Mouse (Mus musculus): ENCODE measurements at regions not wholly inside any gene's neighbourhood (a gene's known extent, or its start where the extent isn't known, plus 50 kb on each side); places are given as distances from the start of the nearest gene placed in this dataset.

- Histone ChIP-seq H3K27me3 (ENCODE audit: control insufficient read depth, insufficient read depth, low read length) (no peaks in the 10 kb centered on the region), H3K4me1 (ENCODE audit: control insufficient read depth, insufficient read depth, low read length) (no peaks in the 10 kb centered on the region), H3K4me2 (ENCODE audit: low read depth, low read length) (peak overlapping the region; percentile 20; the same call in 1 of the 2 replicates), H3K4me3 (replicated peaks; ENCODE audit: low read length) (no peak overlapping the region), H3K36me3 (ENCODE audit: control insufficient read depth, insufficient read depth, low read length) (no peaks in the 10 kb centered on the region), H3K9ac (ENCODE audit: low read length) (no peak overlapping the region), H3K9me3 (replicated peaks; ENCODE audit: control insufficient read depth, low read length) (no peaks in the 10 kb centered on the region), H3K27ac (ENCODE audit: low read length) (no peak overlapping the region)
- WGBS = 42% methylated on average over 29 of the region's 29 CpGs
- peak; percentile 62; the same call in 1 of the 2 replicates for ATAC-seq (ENCODE audit: insufficient read depth, low FRiP score)
Measured at GRCm38 (mm10) chr14:59075845-59076745, 66.6 kb downstream of the 1700129C05Rik start.

DNA sequence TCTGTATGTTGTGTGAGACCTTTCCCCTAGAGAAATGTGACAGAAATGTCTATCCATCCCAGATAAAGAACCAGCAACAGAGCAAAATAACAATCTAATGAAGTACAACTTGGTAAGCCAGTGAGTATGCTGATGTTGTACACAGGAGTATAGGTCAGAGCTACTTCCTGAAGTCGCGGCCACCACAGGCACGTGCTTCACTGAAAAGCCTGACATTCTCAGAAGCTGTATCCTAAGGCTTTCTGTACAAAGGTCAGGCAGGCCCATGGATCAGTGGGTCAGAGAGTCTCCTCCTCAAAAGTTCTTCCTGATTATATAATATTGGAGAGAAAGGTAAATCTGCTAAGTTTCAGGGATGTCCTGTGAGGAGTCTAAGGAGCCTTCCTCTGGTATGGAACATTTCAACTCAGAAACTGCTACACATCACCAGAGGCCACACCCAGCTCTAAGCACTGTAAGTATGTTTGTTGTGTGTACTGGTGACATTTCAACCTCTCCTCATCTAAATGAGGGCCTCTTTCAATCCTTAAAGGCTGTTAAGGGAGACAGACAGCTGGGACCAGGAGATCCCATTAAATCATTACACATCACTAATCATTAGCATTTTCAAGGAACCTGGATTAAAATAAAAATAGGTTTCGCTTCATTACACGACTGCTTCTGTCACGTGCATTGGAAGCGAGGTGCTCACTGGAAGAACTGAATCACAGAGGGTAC lies 70.2 kb downstream of the 1700129C05Rik start:
- Histone ChIP-seq H3K4me1 (ENCODE audit: control insufficient read depth, insufficient read depth, low read length) (no peaks in the 10 kb centered on the region), H3K9me3 (replicated peaks; ENCODE audit: control insufficient read depth, low read length) (no peaks in the 10 kb centered on the region), H3K27ac (ENCODE audit: low read length) (no peak overlapping the region), H3K4me3 (replicated peaks; ENCODE audit: low read length) (no peak overlapping the region), H3K36me3 (ENCODE audit: control insufficient read depth, insufficient read depth, low read length) (no peaks in the 10 kb centered on the region), H3K9ac (ENCODE audit: low read length) (no peak overlapping the region), H3K27me3 (ENCODE audit: control insufficient read depth, insufficient read depth, low read length) (no peaks in the 10 kb centered on the region), H3K4me2 (ENCODE audit: low read depth, low read length) (no peak overlapping the region)
- 89% methylated on average over 7 of the region's 7 CpGs for WGBS
- ATAC-seq (ENCODE audit: insufficient read depth, low FRiP score) = no peak

- Histone ChIP-seq H3K27me3 (ENCODE audit: control insufficient read depth, insufficient read depth, low read length) (no peaks in the 10 kb centered on the region), H3K4me3 (replicated peaks; ENCODE audit: low read length) (no peak overlapping the region), H3K9me3 (replicated peaks; ENCODE audit: control insufficient read depth, low read length) (no peaks in the 10 kb centered on the region), H3K36me3 (ENCODE audit: control insufficient read depth, insufficient read depth, low read length) (no peaks in the 10 kb centered on the region), H3K9ac (ENCODE audit: low read length) (no peak overlapping the region), H3K4me1 (ENCODE audit: control insufficient read depth, insufficient read depth, low read length) (no peaks in the 10 kb centered on the region), H3K4me2 (ENCODE audit: low read depth, low read length) (no peak overlapping the region), H3K27ac (ENCODE audit: low read length) (no peak overlapping the region)
- 69% methylated on average over 2 of the region's 2 CpGs for WGBS
- no peak for ATAC-seq (ENCODE audit: insufficient read depth, low FRiP score)
Measured at GRCm38 (mm10) chr14:59070056-59070455, 72.6 kb downstream of the 1700129C05Rik start.

DNA sequence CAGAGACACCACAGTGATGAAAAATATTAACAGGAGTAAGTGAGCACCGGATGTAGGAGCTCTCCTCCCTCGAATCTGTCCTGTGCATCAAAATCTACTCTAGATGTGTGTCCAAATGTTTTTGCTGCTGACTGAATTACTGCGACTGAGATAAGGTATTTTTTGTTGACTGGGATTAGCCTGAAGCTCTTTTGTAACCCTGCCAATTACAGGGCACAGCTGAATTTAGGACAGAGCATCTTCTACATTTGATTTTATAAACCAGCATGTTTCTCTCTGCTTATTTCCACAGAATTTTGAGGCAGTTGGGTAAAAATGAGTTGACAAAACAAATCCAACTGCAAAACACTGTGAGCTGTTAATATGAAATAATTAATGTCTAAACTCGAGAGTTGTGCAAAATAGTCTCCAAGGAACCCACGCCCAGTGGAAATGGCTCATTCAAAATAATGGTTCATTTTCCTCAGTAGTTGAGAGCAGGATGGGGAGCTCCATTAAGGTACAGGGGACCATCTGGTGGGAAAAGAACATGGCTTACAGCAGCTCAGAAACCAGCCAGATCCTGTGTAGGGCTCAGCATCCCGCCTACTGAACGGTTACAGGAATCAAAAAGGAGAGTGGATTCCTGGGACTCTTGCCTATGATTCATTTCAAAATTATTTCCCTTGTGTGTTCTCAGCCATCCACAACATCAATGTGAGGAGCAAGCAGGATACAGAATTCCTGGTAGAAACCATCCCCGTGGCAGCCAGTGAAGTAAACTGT lies 76.1 kb downstream of the 1700129C05Rik start:
- Histone ChIP-seq H3K9me3 (replicated peaks; ENCODE audit: control insufficient read depth, low read length) (no peaks in the 10 kb centered on the region), H3K9ac (ENCODE audit: low read length) (no peak overlapping the region), H3K4me3 (replicated peaks; ENCODE audit: low read length) (no peak overlapping the region), H3K36me3 (ENCODE audit: control insufficient read depth, insufficient read depth, low read length) (no peaks in the 10 kb centered on the region), H3K27ac (ENCODE audit: low read length) (no peak overlapping the region), H3K4me1 (ENCODE audit: control insufficient read depth, insufficient read depth, low read length) (no peaks in the 10 kb centered on the region), H3K4me2 (ENCODE audit: low read depth, low read length) (no peak overlapping the region), H3K27me3 (ENCODE audit: control insufficient read depth, insufficient read depth, low read length) (no peaks in the 10 kb centered on the region)
- 56% methylated on average over 8 of the region's 8 CpGs for WGBS
- ATAC-seq (ENCODE audit: insufficient read depth, low FRiP score) = no peak

GRCm38 (mm10) chr14:59063221-59063620 lies 79.5 kb downstream of the 1700129C05Rik start:
- Histone ChIP-seq H3K9ac (ENCODE audit: low read length) (no peak overlapping the region), H3K36me3 (ENCODE audit: control insufficient read depth, insufficient read depth, low read length) (no peaks in the 10 kb centered on the region), H3K9me3 (replicated peaks; ENCODE audit: control insufficient read depth, low read length) (no peaks in the 10 kb centered on the region), H3K4me1 (ENCODE audit: control insufficient read depth, insufficient read depth, low read length) (no peaks in the 10 kb centered on the region), H3K27me3 (ENCODE audit: control insufficient read depth, insufficient read depth, low read length) (no peaks in the 10 kb centered on the region), H3K4me2 (ENCODE audit: low read depth, low read length) (no peak overlapping the region), H3K4me3 (replicated peaks; ENCODE audit: low read length) (no peak overlapping the region), H3K27ac (ENCODE audit: low read length) (no peak overlapping the region)
- no peak for ATAC-seq (ENCODE audit: insufficient read depth, low FRiP score)
- 75% methylated on average over 3 of the region's 3 CpGs for WGBS

DNA sequence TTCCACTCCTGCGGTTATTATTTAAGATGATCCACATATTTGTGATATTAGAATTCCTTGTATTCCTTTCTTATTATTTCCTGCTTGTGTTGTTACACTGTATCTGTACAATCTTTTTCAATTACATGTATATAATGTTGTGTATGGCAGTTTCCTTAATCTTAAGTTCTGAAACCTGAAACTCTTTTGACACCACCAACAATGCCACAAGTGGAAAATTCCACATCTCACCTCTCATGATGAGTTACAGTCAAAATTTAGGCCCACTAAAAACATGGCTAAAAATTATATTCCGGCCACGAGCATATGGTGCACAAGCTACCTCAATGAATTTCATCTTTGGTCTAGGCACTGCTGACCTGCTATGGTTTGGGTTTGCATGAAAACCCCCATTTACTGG lies 85.9 kb downstream of the 1700129C05Rik start:
- Histone ChIP-seq H3K27ac (ENCODE audit: low read length) (no peak overlapping the region), H3K4me1 (ENCODE audit: control insufficient read depth, insufficient read depth, low read length) (no peaks in the 10 kb centered on the region), H3K9me3 (replicated peaks; ENCODE audit: control insufficient read depth, low read length) (no peaks in the 10 kb centered on the region), H3K27me3 (ENCODE audit: control insufficient read depth, insufficient read depth, low read length) (no peaks in the 10 kb centered on the region), H3K4me2 (ENCODE audit: low read depth, low read length) (no peak overlapping the region), H3K9ac (ENCODE audit: low read length) (no peak overlapping the region), H3K4me3 (replicated peaks; ENCODE audit: low read length) (no peak overlapping the region), H3K36me3 (ENCODE audit: control insufficient read depth, insufficient read depth, low read length) (no peaks in the 10 kb centered on the region)
- no peak for ATAC-seq (ENCODE audit: insufficient read depth, low FRiP score)
- WGBS = 96% methylated on average over 3 of the region's 3 CpGs

- ATAC-seq (ENCODE audit: insufficient read depth, low FRiP score) = no peak
- no peaks in the 10 kb centered on the region for H3K27me3 ChIP-seq (ENCODE audit: control insufficient read depth, insufficient read depth, low read length)
- no peaks in the 10 kb centered on the region for H3K36me3 ChIP-seq (ENCODE audit: control insufficient read depth, insufficient read depth, low read length)
- no peak overlapping the region for H3K4me3 ChIP-seq (replicated peaks; ENCODE audit: low read length)
- no peaks in the 10 kb centered on the region for H3K9me3 ChIP-seq (replicated peaks; ENCODE audit: control insufficient read depth, low read length)
- no peak overlapping the region for H3K9ac ChIP-seq (ENCODE audit: low read length)
- H3K4me2 ChIP-seq (ENCODE audit: low read depth, low read length) = no peak overlapping the region
- H3K4me1 ChIP-seq (ENCODE audit: control insufficient read depth, insufficient read depth, low read length) = no peaks in the 10 kb centered on the region
- 86% methylated on average over 3 of the region's 3 CpGs for WGBS
- no peak overlapping the region for H3K27ac ChIP-seq (ENCODE audit: low read length)
Measured at GRCm38 (mm10) chr14:59055283-59055682, 87.4 kb downstream of the 1700129C05Rik start.

DNA sequence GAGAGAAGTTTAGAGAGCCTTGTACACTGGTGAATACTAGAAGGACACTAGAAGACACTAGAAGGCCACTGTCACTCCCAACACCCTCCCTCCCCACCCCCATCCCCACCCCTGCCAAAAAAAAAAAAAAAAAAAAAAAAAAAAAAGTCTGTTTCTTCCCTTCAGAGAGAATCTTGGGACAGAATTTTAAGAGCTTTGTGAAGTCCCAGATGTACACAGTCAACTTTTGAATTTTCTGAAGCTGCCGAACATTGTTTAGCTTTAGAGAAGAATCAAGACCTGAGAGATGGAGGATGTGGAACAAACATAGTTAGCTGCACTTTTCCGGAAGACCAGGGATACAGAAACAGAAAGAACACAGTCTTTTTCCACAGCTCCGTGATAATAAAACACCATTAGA lies 90.3 kb downstream of the 1700129C05Rik start:
- H3K9ac ChIP-seq (ENCODE audit: low read length) = no peak overlapping the region
- H3K4me3 ChIP-seq (replicated peaks; ENCODE audit: low read length) = no peak overlapping the region
- no peaks in the 10 kb centered on the region for H3K36me3 ChIP-seq (ENCODE audit: control insufficient read depth, insufficient read depth, low read length)
- ATAC-seq (ENCODE audit: insufficient read depth, low FRiP score) = no peak
- H3K4me1 ChIP-seq (ENCODE audit: control insufficient read depth, insufficient read depth, low read length) = no peaks in the 10 kb centered on the region
- no peak overlapping the region for H3K4me2 ChIP-seq (ENCODE audit: low read depth, low read length)
- no peaks in the 10 kb centered on the region for H3K27me3 ChIP-seq (ENCODE audit: control insufficient read depth, insufficient read depth, low read length)
- no peak overlapping the region for H3K27ac ChIP-seq (ENCODE audit: low read length)
- no peaks in the 10 kb centered on the region for H3K9me3 ChIP-seq (replicated peaks; ENCODE audit: control insufficient read depth, low read length)
- 57% methylated on average over 3 of the region's 3 CpGs for WGBS

GRCm38 (mm10) chr14:59051478-59051879 lies 91.2 kb downstream of the 1700129C05Rik start:
- H3K27me3 ChIP-seq (ENCODE audit: control insufficient read depth, insufficient read depth, low read length) = no peaks in the 10 kb centered on the region
- no peaks in the 10 kb centered on the region for H3K36me3 ChIP-seq (ENCODE audit: control insufficient read depth, insufficient read depth, low read length)
- WGBS = 39% methylated on average over 6 of the region's 6 CpGs
- no peaks in the 10 kb centered on the region for H3K4me1 ChIP-seq (ENCODE audit: control insufficient read depth, insufficient read depth, low read length)
- ATAC-seq (ENCODE audit: insufficient read depth, low FRiP score) = no peak
- no peak overlapping the region for H3K9ac ChIP-seq (ENCODE audit: low read length)
- no peak overlapping the region for H3K27ac ChIP-seq (ENCODE audit: low read length)
- H3K4me3 ChIP-seq (replicated peaks; ENCODE audit: low read length) = no peak overlapping the region
- H3K9me3 ChIP-seq (replicated peaks; ENCODE audit: control insufficient read depth, low read length) = no peaks in the 10 kb centered on the region
- H3K4me2 ChIP-seq (ENCODE audit: low read depth, low read length) = no peak overlapping the region
